Mouse (Mus musculus) left cerebral cortex, adult 18-20 months (tissue): Measurements from ENCODE around the gene Plod3. TPM values are rescaled to one million over a fixed set of nuclear protein-coding genes. Genes with fewer than 3 reads are reported as not detected.
"Not testable (repeated sequence)": the region's sequence is repeated elsewhere in the genome, so short reads cannot be mapped to it uniquely, and the experiment has no call there.

Experiments
- DNase-seq, 2 experiments: peaks; one replicate each; pipeline ENCODE4 v3.0.0; 2021 to 2022; ENCODE audit warnings: low spot score in 2 of 2, mixed read lengths in 1 of 2
- long read RNA-seq, 2 experiments: library from polyadenylated mRNA; stranded (forward); transcript quantifications; one replicate each; pipeline ENCODE4 v2.0.0; 2021
- total RNA-seq, 2 experiments: library from RNA; stranded (reverse); gene quantifications; 2 replicates each; pipeline ENCODE4 v1.2.3; 2021

Gene Plod3
- total RNA-seq = 10 to 100 TPM; 32.2 to 32.8 TPM
- long read RNA-seq, experiment 1, transcript Plod3-201 (19 exons, 3,280 nt) = major isoform, 33 of 45 reads
- long read RNA-seq, experiment 1, partial matches to known transcripts = 3 of 45 reads
- long read RNA-seq, experiment 1, other reads (novel, unspliced or antisense) = 9 of 45 reads
- long read RNA-seq, experiment 2, transcript Plod3-201 (19 exons, 3,280 nt) = major isoform, 18 of 22 reads
- long read RNA-seq, experiment 2, partial matches to known transcripts = 2 of 22 reads
- long read RNA-seq, experiment 2, other reads (novel, unspliced or antisense) = 2 of 22 reads

- DNase-seq = peak; percentile 95 to 97
These were observed at the start of gene Plod3 for GRCm38 (mm10) chr5:136986695-136987137. TSS of gene Plod3 (plus strand) at chr5:136987019.

- no peak for DNase-seq
These were observed 49.2 kb upstream of the Plod3 start for GRCm38 (mm10) chr5:136937621-136938020.

- DNase-seq = no peak
These were observed 47.5 kb upstream of the Plod3 start for GRCm38 (mm10) chr5:136939284-136939683.

- DNase-seq = not testable (repeated sequence)
These were observed 46.8 kb upstream of the Plod3 start for GRCm38 (mm10) chr5:136940029-136940428.

GRCm38 (mm10) chr5:136940845-136941560 lies 45.8 kb upstream of the Plod3 start:
- DNase-seq = no peak

GRCm38 (mm10) chr5:136942781-136943180 lies 44.0 kb upstream of the Plod3 start:
- no peak for DNase-seq

GRCm38 (mm10) chr5:136943382-136943781 lies 43.4 kb upstream of the Plod3 start:
- no peak for DNase-seq

GRCm38 (mm10) chr5:136945084-136945483 lies 41.7 kb upstream of the Plod3 start:
- DNase-seq = no peak

GRCm38 (mm10) chr5:136947874-136948273 lies 38.9 kb upstream of the Plod3 start:
- DNase-seq = no peak

- DNase-seq = not testable (repeated sequence)
These were observed 37.1 kb upstream of the Plod3 start for GRCm38 (mm10) chr5:136949551-136950336.

GRCm38 (mm10) chr5:136950521-136950920 lies 36.3 kb upstream of the Plod3 start:
- DNase-seq = no peak

- DNase-seq = no peak
These were observed 34.7 kb upstream of the Plod3 start for GRCm38 (mm10) chr5:136952153-136952552.

GRCm38 (mm10) chr5:136953015-136953414 lies 33.8 kb upstream of the Plod3 start, which contains the start of gene Fis1:
TSS of gene Fis1 (plus strand) at chr5:136953275.
- DNase-seq = peak; percentile 94 to 96

GRCm38 (mm10) chr5:136953440-136953951 lies 33.3 kb upstream of the Plod3 start:
- peak in 1 of 2 experiments; percentile 29 for DNase-seq

GRCm38 (mm10) chr5:136955622-136956021 lies 31.2 kb upstream of the Plod3 start:
- DNase-seq = no peak

GRCm38 (mm10) chr5:136957250-136957649 lies 29.6 kb upstream of the Plod3 start:
- no peak for DNase-seq

- no peak for DNase-seq
These were observed 27.7 kb upstream of the Plod3 start for GRCm38 (mm10) chr5:136958991-136959605.

- no peak for DNase-seq
These were observed 26.8 kb upstream of the Plod3 start for GRCm38 (mm10) chr5:136960053-136960452.

GRCm38 (mm10) chr5:136961334-136961982 lies 25.4 kb upstream of the Plod3 start:
- DNase-seq = no peak

GRCm38 (mm10) chr5:136961983-136962461 lies 24.8 kb upstream of the Plod3 start:
- peak; percentile 83 to 91 for DNase-seq
